Mouse (Mus musculus): ENCODE data around the gene Abca1.

Gene Abca1

DNA sequence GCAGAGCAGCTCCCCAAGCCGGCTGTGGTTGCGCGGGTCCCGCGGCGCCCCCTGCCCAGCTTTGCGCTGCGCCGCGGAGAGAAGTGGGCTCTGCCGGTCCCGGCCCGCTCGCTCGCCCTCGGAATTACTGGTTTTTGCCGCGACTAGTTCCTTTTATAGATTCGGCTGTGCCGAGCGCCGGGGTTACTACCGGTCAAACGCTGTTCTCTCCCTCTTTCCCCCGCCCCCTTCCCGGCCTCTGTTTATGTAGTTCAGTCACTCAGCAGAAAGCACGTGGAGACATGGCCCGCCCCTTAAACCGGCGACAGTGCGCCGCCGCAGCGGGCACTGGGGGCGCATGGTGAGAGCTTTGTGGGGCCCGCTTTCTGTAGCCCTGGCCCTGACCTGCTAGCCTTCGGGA lies at the start of gene Abca1:
Abca1 (minus strand) TSS at position 129 of the 400 bp plus-strand sequence.
- DNase-seq (ENCODE audit: low read depth, low spot score): peak; percentile 72

DNA sequence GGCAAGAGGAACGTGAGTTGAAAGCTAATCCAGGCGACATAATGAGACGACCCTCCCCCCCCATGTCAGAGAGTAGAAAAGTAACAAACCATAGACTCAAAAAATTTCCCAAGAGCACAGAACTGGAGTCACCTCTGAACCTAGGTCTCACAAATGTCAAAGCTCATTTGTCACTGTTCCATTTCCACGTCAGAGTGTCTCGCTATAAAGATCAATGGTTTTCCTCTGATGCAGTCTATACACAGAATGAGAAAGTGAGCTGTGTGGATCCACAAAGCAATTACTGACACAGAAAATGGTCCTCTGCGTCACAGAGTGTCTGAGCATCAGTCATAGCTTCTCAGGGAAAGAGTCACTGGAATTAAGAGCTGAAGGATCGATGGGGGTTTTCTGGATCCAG lies 44.8 kb upstream of the Abca1 start:
- no peak for DNase-seq (ENCODE audit: low read depth, low spot score)

DNA sequence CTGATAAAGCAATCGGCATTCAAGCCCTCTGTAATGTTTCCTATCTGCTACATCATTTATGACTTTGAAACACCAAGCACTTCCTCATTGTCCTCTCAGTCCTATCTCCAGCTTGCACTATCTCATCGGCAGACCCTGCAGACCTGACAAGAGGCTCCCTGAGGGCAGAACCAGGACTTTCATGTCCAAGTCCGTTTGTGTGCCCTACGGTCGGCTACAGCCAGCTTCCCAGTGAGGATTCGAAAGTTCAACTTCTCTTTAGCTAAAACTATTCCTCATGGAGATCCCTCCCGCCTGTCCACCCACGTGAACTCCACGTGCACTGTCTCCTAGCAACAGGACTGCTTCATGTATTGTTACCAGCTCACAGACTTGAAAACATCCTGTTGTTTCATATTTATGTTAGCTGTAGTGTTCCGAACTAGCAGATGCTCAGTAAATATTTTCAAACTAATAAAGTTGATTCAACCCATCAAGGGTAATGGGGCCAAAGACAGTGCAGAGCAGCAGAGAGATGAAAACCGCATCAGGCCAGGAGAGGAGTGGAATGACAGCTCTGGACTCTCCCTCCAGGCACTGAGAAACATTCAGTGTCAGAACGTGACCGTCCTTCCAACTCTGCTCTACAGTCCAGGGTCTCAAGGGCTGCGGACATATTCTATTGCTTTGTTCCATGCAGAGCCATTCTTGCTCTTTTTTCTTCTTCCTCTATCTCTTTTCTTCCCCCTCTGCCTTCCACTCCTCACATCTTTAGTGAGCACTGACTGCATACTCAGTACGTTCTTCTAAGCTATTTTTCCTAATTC lies 44.1 kb upstream of the Abca1 start:
- DNase-seq (ENCODE audit: low read depth, low spot score): no peak

DNA sequence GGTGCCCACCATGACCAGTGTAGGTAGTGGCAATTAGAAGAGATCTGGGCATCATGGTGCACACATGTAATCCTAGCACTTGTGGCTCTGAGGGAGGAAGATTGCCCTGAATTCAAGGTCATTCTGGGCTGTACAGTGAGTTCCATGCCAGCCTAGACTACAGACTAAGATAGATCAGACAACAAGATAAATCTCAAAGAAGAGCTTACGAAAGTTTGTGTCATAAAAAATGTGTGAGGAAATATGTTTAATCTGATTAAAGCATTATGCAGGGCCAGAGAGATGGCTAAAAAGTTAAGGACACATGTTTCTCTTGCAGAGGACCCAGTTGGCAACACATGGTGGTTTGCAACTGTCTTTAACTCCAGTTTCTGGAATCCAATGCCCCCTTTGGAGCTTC lies 40.6 kb upstream of the Abca1 start:
- no peak for DNase-seq (ENCODE audit: low read depth, low spot score)

DNA sequence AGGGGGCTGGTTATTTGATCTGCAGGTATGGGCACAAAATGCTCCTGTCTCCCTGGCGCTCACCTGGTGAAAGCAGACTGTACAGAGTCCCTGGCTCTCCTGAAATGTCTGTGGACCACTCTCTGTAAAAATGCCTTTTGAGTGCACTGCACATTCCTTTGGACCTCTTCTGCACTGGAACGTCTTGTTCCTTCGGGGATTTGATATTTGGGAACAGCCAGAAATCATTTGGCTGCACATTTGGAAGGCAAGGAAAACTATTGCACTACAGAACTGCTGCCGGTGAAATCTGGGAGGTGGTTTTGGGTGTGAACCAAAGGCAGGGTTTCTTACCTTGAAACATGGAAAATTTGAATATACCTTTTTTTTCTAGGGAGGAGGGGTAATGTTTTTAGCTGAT lies 38.1 kb upstream of the Abca1 start:
- DNase-seq (ENCODE audit: low read depth, low spot score): no peak

DNA sequence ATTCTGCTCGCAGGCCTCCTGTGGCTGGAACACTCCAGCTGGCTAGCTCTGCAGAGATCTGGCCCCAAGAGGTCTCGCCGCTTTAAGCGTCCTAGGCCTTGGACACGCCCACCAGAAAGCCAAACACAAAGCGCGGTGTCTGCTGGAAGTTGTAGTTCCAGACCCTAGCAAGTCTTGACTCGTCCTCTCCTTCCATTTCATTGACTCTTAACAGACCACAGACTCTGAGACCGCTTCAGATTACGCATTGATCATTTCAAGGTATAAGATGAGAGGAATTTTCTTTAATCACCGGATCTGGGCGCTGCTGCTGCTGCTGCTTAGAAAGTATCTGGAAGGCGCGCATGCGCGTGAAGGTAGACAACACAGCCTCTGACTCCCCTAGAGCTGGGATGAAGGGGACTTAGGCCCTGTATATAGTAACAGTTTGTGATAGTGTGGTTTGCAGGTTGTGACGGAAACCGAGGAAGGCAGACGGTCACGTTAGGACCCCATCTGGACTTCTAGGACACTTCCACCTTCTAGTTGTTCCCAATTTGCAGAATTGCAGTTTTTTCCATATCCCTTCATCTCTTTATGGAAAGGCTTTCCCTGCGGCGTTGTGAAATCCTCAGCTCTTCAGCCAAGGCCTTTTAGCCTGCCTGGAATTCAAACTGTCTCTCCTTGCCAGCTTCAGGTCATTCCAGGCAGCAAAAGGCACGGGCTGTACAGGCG lies 36.5 kb upstream of the Abca1 start:
- peak; percentile 80 for DNase-seq (ENCODE audit: low read depth, low spot score)

DNA sequence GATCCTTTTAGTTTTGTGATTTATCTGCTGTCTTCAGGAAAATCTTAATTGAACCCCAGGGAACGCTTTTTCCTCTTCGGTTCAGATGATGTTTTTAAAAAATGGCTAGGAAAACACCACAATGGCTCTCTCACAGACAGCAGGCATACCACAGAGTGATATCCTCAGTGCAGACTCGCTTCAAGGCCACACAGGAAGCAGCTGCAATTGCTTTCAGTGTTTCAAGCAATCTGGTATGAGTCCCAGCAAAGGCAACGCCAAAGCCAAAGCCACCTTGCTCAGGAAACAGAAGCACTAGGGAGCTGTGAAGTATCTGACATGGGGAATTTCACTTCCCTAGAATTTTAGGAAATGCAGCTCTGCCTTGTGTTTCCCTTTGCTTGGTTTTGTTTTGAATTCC lies 27.4 kb upstream of the Abca1 start:
- DNase-seq (ENCODE audit: low read depth, low spot score): no peak

DNA sequence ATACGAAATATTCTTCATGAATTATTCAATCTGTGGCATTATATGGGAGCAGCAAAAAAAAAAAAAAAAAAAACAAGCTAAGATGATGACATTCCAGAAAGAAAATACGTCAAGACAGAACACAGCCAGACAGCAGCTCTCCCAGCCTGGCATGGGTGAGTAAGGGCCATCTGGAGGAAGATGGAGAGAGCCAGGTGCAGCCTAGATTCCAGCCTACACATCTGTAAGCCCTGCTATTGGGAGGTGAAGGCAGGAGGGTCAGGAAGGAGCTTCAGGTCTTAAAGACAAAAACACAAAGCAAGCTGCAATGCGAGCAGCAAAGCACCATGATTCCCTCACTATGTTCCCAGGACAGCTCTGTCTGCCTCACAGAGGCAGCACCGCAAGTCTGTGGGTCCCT lies 26.9 kb upstream of the Abca1 start:
- DNase-seq (ENCODE audit: low read depth, low spot score): no peak

DNA sequence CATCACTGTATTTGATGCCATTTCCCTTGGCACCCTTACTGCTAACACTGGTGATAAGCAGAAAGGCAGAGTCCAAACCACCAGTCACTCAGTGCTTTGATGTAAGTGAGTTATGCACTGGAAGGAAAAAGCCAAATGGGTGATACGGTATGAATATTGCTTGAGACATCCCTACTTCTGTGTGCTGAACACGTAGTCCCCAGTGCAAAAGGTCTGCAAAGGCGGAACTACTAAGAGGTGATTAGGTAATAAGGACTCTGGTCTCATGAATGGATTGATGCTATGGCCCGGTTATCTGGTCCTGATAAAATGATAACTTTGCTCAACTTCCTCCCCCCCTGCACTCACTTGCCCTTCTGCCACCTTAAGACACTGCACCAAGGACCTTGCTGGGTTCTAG lies 26.4 kb upstream of the Abca1 start:
- no peak for DNase-seq (ENCODE audit: low read depth, low spot score)

DNA sequence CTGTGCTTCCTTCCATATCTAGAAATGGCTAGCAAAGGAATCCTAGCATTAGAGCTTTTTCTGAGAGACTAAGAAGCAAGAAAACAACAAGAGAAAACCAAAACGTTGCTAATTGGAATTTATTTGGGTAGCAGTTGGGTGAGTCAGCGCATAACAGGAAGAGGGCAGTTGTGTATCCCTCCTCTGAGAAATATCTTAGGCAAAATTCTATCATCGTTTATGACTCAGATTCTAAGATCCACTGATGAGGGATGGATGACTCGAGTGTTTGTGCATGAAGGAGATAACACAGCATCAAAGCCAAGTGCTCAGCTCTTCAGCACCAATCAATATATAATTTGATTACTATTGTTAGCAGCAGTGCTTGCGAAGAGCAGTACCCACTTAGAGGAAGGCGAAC lies 21.8 kb upstream of the Abca1 start:
- DNase-seq (ENCODE audit: low read depth, low spot score): no peak

DNA sequence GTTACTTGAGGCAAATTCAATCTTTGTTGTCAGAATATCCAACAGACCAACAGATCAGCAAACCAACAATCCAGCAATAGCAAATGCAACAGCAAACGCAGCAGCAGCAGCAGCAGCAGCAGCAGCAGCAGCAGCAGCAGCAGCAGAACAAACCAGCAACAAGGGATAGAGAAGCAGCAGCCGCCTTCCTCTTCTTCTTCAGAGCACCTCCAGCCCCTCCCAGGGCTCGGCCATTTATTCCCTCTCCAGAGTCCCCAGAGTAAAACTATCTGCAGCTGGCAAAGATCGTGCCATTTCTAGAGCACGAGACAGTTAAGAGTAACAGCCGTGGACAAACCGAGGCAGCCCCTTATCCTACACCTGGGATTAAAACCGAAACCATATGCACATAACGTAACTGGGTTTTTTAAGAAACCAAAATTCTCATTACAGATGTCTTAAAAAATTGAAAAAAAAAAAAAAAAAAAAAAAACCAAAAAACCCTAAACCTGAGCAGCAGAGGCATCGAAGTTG lies 19.7 kb upstream of the Abca1 start:
- DNase-seq (ENCODE audit: low read depth, low spot score): no peak

DNA sequence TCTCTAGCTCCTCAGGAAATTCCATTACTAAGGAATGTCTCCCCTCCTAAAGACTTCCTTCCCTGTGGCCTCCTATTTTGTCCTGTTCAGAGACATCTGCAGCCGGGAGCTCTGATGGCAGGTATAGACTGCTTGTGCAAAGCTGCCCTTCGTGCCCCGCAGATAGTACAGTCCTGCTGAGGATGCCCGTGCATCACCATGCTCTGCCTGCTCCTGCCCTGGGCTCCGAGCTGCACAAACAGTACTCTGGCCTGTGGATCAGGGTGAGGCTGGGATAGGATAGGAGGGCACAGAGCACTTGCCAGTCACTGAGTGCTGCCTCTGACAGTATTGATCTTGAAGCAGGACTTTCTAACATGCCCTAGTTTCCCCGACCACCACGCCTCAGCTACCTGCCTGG lies 18.8 kb upstream of the Abca1 start:
- no peak for DNase-seq (ENCODE audit: low read depth, low spot score)

DNA sequence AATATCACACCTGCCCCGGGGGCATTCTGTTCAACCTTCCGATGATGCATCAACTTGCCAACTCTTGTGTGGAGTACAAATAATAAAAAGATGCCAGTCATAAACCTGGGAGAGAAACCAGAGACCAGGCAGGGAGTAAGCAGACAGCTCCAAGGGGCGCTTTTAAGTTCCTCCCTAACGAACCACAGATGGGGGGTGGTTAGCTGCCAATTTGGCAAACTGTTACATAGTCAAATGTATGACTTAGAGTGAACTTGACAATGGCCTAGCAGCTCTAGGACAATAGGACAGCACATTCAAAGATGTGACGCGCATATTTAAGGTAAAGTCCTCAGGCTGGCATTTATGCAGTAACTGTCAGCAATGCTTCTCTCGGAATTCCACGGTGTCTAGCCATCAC lies 18.0 kb upstream of the Abca1 start:
- DNase-seq (ENCODE audit: low read depth, low spot score): no peak

DNA sequence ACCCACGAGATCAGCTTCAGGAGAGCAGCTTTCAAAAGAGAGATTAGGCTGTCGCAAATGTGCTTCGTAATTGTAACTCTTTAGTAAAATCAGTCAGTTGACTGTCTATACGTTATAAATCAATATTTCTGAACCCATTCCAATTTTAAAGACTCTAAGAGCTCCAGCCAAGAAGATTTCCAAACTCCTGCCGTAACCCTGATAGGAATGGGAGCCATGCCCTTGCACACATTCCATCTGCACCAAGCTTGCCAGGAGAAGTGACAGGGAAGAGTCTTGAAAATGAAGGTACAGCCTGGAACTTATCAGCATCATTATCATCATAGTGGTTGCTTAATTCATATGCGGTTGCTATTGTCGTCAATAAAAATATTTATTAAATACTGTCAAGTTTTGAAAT lies 15.2 kb upstream of the Abca1 start:
- DNase-seq (ENCODE audit: low read depth, low spot score): no peak

DNA sequence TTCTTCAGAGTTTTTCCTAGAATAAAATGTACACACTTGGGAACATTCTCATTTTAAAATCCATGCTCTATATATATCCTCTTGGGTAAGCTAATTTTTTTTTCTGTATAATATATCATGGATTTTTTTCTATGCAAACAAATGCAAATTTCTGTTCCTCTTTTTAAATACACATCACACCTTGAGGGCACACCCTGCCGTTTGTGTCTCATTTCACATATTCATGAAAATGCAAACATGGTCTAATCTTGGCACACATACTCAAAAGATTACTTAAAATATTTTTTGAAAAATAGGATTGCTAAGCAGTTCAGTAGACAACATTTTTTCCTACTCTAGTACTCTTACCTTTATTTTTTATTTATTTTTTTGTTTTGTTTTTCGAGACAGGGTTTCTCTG lies 10.7 kb upstream of the Abca1 start:
- no peak for DNase-seq (ENCODE audit: low read depth, low spot score)

DNA sequence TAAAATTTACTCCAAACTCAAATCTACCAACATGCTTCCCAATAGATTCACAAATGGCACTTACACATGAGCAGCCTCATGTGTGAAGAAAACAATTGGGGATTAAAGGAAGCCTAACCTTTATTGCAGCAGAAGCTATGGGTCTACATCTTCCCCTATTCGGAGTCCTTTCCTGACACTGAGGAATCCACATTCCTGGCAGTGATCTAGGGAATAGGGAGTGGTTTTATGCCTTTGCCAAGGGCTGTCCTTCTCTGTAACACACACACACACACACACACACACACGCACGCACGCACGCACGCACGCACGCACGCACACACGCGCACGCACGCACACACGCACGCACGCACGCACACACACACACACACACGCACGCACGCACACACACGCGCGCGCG lies 5.5 kb upstream of the Abca1 start:
- no peak for DNase-seq (ENCODE audit: low read depth, low spot score)

DNA sequence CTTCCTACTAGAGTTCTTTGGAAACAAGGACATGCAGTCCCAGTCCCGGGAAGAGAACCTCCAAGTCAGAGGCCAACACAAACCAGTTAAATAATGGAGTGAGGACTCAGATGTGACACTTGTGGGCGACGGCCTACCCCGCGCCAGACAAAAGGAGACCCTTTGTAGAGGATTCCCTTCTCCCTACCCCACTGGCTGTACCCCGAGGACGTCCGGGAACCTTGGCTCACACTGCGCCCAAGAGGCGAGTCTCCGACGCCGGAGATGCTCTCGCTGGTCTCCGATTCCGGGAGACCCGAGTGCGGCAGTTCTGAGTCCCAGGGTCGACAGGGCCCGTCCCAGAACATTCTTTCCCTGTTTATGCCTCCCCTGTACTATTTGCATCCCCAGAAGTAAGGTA lies 519 bp downstream of the Abca1 start:
- DNase-seq (ENCODE audit: low read depth, low spot score): no peak

DNA sequence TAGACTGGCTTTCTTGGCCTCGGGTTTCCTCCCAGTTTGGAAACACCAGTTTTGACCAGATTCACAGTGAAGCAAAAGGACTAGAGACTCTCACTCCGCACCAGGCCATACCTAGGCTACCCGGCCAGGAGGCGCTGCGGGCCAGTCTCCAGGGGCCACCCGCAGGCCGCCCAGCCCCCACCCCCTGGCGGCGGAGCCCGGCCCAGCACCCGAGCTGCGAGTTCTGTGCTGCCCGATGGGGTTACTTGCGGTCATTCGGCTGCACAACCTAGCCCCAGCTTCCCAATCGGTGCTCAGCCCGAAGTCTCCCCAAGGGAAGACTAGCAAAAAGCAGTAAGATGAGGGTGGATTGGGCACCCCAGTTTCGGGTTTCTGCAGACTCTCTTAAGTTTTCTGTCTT lies 1.1 kb downstream of the Abca1 start:
- no peak for DNase-seq (ENCODE audit: low read depth, low spot score)

DNA sequence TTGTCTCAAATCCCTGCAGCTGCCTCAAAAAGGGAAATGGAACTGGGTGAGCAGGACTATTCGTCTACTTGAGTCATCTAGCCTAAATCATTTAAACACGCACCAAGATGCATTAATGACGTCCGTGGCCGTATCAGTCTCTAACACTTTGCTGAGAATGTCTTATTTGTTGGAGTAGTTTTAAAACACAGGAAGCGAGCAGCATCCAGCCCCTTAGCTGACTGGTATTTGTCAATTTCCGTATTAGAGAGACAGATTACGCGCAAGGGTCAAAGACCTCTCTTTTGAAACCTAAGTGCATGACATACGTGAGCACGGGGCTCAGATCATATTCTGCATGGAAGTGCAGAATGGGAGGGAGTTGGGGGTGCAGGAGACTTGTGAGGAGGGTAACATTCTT lies 4.2 kb downstream of the Abca1 start:
- DNase-seq (ENCODE audit: low read depth, low spot score): no peak

DNA sequence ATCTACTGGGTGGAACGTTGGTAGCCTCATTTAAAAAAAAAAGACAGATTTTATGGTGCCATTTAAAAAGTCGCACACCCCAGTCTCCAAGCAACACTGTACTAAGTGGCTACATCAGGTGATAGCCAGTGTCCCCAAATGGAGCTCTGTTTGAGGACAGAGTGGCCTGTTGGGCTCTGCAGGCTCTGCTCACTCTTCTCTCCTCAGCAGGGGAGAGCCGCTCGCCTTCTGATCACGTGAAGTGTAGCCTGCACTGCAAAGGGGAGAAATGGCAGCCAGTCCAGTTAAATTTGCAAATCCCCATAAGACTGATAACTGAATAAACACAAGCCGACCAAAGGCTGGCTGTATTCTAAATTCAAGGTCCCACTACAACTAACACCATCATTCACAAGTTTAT lies 6.0 kb downstream of the Abca1 start:
- no peak for DNase-seq (ENCODE audit: low read depth, low spot score)

DNA sequence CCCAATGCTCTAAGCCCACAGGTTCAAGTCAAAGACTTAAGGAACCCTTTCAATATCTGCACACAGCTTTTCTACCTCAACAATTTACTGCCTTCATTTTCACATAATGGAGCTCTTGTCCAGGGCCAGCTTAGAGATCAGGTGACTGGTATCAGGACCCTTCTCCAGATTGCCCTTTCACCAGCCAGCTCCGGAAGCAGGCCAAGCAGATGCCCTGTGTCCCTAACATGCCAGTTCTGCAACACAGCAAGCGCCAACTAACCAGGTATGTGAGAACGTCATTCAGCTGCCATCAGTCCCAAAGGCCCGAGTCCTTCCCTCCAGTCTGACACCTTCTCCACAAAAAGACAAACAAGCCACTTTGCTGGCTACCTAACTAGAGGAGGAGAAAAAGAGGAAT lies 6.6 kb downstream of the Abca1 start:
- DNase-seq (ENCODE audit: low read depth, low spot score): no peak

DNA sequence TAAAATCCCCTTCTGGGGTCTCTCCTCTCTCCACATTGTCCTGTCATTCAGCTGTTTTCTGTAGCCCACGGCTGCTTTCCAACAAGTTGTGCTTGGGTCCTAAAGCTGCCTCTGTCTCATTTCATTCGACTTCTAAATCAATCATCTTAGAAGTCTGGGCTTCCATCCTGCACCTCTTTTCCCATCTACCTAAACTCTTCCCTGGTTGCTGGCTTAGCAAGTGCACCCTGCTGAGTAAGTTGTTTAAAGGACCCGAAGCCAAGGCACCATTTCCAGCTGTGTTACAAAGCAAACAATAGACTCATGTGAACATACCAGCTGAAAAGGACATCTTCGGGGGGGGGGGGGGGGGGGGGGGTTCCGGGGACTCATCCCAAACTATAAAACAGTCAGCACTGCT lies 7.0 kb downstream of the Abca1 start:
- no peak for DNase-seq (ENCODE audit: low read depth, low spot score)

DNA sequence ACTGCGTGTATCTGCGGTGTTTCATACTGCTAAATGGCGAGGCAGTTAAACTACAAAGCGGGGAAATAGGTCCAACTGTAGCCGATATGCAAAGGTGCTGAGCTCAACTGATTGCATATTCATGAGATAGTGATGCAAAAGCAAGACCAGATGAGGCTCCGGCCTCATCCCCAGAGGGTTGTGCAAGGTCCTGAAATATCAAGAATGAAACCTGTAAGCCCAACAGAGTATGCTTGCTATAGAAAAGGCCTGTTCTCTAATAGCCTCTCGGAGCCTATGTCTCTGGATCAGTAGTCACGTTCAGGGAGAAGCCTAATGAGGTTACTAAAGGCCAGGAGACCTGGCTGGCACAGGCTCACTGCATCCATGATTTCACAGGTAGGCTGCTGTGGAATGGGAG lies 9.2 kb downstream of the Abca1 start:
- no peak for DNase-seq (ENCODE audit: low read depth, low spot score)

All from brain, embryonic 18.5 days (tissue).